Mouse (Mus musculus) lung, adult 2 months (tissue): ENCODE results near the gene Ndufb10.

Source experiments
- CTCF ChIP-seq: fragments of 200-500 bp; IDR thresholded peaks from 2 replicates; pipeline ENCODE4 v1.5.1; 2011; ENCODE audit warnings: mild to moderate bottlenecking, low read length, control low read depth; ENCODE audit not compliant: insufficient read depth
- POLR2A ChIP-seq: fragments of 200-500 bp; IDR thresholded peaks from 2 replicates; pipeline ENCODE4 v1.6.1; 2011; ENCODE audit warnings: low read depth, mild to moderate bottlenecking, control low read depth, low read length, borderline replicate concordance; ENCODE audit errors: extremely low read depth

DNA sequence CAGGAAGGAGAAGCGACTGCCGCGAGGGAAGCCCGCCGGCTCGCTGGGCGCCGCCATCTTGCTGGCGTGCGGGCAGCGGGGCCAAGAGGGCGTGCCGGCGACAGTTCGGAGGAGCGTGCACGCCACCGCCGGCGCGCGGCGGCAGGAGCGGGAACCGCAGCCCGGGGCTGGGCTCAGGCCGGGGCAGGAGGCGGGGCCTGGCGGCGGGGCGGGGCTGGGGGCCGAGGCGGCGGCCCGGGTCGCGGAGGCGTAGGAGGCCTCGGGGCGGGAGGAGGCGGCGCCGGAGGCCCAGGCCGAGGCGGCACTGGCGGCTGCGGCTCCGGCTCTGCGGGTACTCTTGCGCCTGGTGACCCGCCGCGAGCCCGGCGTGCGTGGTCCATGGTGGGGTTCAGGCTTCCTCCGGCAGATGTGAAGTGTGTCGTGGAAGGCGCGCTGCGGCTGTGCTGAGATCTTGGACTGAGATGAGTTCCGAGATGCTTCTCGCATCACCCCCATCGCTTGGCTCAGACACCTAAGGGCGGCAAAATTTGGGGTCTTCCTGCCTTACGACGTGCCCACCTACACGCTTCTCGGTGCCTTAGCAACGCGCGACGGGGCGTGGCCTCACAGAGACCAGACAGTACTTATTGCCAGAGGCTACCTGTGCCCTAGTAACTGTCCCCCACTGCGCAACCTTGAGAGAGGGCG lies 28.1 kb downstream of the Ndufb10 start, which contains the start of the genes Gfer and Noxo1:
- TF ChIP-seq CTCF (no peak), POLR2A (peak; percentile 43; the same call in 1 of the 2 replicates)
